Mouse (Mus musculus): ENCODE measurements around the gene Wnt10b. TPM values are rescaled to one million over a fixed set of nuclear protein-coding genes. Genes with fewer than 3 reads are reported as not detected.
A peak's percentile ranks its signal among the peaks of the same experiment; 100 is the strongest.

The Wnt10b gene
- polyA plus RNA-seq, 1 experiment from 2014 or later = not detected

DNA sequence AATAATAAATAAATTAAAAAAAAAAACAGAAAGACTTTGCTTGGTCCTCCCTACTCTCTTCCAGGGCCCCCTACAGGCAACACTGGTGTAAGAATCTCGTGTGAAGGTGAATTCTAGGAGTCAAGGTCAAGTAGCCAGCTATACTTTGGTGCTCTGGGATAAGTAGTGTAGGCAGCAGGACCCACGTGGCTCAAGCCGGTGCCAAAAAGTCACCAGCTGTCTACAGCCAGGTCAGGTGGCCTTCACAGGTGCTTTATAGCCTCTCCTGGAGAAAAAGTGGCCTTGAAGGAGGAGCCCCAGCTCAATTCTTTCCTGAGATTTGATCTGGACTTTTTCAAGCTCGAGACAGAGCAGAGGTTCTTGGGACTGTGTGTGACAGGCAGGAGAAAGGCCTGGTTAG is 51.9 kb downstream of the Wnt10b start:
- Histone ChIP-seq H3K9ac (ENCODE audit: low read depth, low read length) (no peak overlapping the region), H3K4me3 (ENCODE audit: low read depth, low read length) (no peak overlapping the region), H3K27ac (ENCODE audit: low read depth, low read length) (no peak overlapping the region), H3K36me3 (ENCODE audit: control insufficient read depth, insufficient read depth, low read length) (no peaks in the 10 kb centered on the region), H3K27me3 (ENCODE audit: control insufficient read depth, insufficient read depth, low read length) (peaks cover 13% of the 10 kb centered on the region), H3K9me3 (replicated peaks; ENCODE audit: control insufficient read depth, low read length) (no peaks in the 10 kb centered on the region), H3K4me1 (ENCODE audit: control insufficient read depth, insufficient read depth, low read length) (peaks cover 7% of the 10 kb centered on the region), H3K4me2 (no peak overlapping the region)
- 71% methylated on average over 4 of the region's 4 CpGs for WGBS (ENCODE audit: insufficient replicate concordance)
- ATAC-seq (replicated peaks; ENCODE audit: insufficient number of reproducible peaks, low FRiP score, low TSS enrichment) = no peak

DNA sequence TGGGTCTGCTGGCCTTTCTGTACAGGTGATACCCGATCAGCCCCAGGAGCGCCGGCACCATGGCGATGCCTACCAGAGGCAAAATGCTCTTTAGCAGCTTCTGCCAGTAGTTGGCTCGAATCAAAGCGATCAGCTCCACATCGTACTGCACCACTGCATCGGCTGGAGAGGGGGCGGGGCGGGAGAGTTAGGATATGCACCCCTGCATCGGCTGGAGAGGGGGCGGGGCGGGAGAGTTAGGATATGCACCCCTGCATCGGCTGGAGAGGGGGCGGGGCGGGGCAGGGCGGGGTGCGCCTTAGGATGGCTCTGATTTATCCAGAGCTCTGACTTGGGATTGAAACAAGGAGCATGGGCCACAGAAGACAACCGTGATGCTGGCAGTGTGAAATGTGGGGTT is 53.5 kb downstream of the Wnt10b start:
- H3K36me3 ChIP-seq (ENCODE audit: control insufficient read depth, insufficient read depth, low read length) = no peaks in the 10 kb centered on the region
- H3K9me3 ChIP-seq (replicated peaks; ENCODE audit: control insufficient read depth, low read length) = no peaks in the 10 kb centered on the region
- 24% methylated on average over 19 of the region's 19 CpGs for WGBS (ENCODE audit: insufficient replicate concordance)
- peaks cover 7% of the 10 kb centered on the region for H3K4me1 ChIP-seq (ENCODE audit: control insufficient read depth, insufficient read depth, low read length)
- H3K27me3 ChIP-seq (ENCODE audit: control insufficient read depth, insufficient read depth, low read length) = peaks cover 10% of the 10 kb centered on the region
- H3K4me3 ChIP-seq (ENCODE audit: low read depth, low read length) = no peak overlapping the region
- peak overlapping the region; percentile 14; the same call in 1 of the 2 replicates for H3K4me2 ChIP-seq
- no peak overlapping the region for H3K27ac ChIP-seq (ENCODE audit: low read depth, low read length)
- H3K9ac ChIP-seq (ENCODE audit: low read depth, low read length) = no peak overlapping the region
- ATAC-seq (replicated peaks; ENCODE audit: insufficient number of reproducible peaks, low FRiP score, low TSS enrichment) = no peak

DNA sequence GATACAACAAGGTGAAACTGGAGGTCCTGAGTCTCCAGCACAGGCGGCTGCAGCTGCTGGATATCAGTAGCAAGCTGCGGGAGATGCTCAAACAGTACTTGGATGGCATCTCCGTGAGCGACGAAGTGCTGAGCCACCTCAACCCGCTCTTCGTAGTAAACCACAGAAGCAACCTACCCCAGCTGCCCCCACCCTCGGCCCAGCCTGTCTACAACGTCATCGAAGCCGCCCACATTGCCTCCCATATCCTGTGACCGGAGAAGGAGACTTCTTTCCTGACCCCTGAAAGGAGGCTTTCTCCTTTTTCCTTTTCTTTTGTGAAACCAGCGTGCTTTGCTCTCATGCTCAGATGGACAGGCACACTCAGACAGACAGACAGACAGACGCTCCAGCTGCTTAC is 55.1 kb downstream of the Wnt10b start:
- 41% methylated on average over 14 of the region's 14 CpGs for WGBS (ENCODE audit: insufficient replicate concordance)
- H3K4me3 ChIP-seq (ENCODE audit: low read depth, low read length) = no peak overlapping the region
- H3K9ac ChIP-seq (ENCODE audit: low read depth, low read length) = no peak overlapping the region
- no peak for ATAC-seq (replicated peaks; ENCODE audit: insufficient number of reproducible peaks, low FRiP score, low TSS enrichment)
- H3K27me3 ChIP-seq (ENCODE audit: control insufficient read depth, insufficient read depth, low read length) = peaks cover 10% of the 10 kb centered on the region
- no peak overlapping the region for H3K27ac ChIP-seq (ENCODE audit: low read depth, low read length)
- peak overlapping the region; percentile 23 for H3K4me2 ChIP-seq
- no peaks in the 10 kb centered on the region for H3K36me3 ChIP-seq (ENCODE audit: control insufficient read depth, insufficient read depth, low read length)
- H3K9me3 ChIP-seq (replicated peaks; ENCODE audit: control insufficient read depth, low read length) = no peaks in the 10 kb centered on the region
- H3K4me1 ChIP-seq (ENCODE audit: control insufficient read depth, insufficient read depth, low read length) = peaks cover 5% of the 10 kb centered on the region

DNA sequence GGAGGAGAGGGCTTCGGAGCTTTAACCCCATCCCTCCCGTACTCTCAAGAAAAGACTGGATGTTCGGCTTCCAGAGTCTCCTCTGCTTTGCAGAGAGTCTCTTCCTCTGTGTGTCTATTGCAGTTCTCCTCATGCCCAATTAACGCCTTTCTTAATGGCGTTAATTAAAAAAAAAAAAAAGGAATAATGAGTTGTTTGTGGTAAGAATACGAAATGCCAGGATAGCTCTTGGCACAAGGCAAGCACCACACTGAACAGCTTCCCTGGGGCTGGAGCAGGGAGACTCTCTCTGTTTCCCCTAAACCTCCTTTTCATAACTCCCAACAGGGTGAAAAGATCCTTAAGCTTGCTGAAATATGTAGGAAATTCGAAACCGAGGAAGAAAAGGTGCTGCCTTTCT is 55.8 kb downstream of the Wnt10b start:
- Histone ChIP-seq H3K4me1 (ENCODE audit: control insufficient read depth, insufficient read depth, low read length) (peaks cover 5% of the 10 kb centered on the region), H3K27me3 (ENCODE audit: control insufficient read depth, insufficient read depth, low read length) (peaks cover 10% of the 10 kb centered on the region), H3K9ac (ENCODE audit: low read depth, low read length) (no peak overlapping the region), H3K36me3 (ENCODE audit: control insufficient read depth, insufficient read depth, low read length) (no peaks in the 10 kb centered on the region), H3K4me2 (no peak overlapping the region), H3K27ac (ENCODE audit: low read depth, low read length) (no peak overlapping the region), H3K9me3 (replicated peaks; ENCODE audit: control insufficient read depth, low read length) (no peaks in the 10 kb centered on the region), H3K4me3 (ENCODE audit: low read depth, low read length) (no peak overlapping the region)
- WGBS (ENCODE audit: insufficient replicate concordance) = 74% methylated on average over 8 of the region's 8 CpGs
- ATAC-seq (replicated peaks; ENCODE audit: insufficient number of reproducible peaks, low FRiP score, low TSS enrichment) = no peak

Other genes with a start within 250 kb of the Wnt10b start
- 75.9 and 77.5 TPM in 2 replicates for gene Kansl2, start 243.9 kb downstream of the Wnt10b start, polyA plus RNA-seq (2014; fragmentation: Nextera tagmentation; extraction: Ambion mirVana)
- 38.1 and 42.3 TPM in 2 replicates for gene Ccnt1, start 207.2 kb downstream of the Wnt10b start, polyA plus RNA-seq (2014; fragmentation: Nextera tagmentation; extraction: Ambion mirVana)
- 0.73 and 1.0 TPM in 2 replicates for gene 4930415O20Rik, start 207.1 kb downstream of the Wnt10b start, polyA plus RNA-seq (2014; fragmentation: Nextera tagmentation; extraction: Ambion mirVana)
- 24.5 and 34.8 TPM in 2 replicates for gene Adcy6, start 168.1 kb downstream of the Wnt10b start, polyA plus RNA-seq (2014; fragmentation: Nextera tagmentation; extraction: Ambion mirVana)
- gene Cacnb3, start 147.3 kb downstream of the Wnt10b start, polyA plus RNA-seq (2014; fragmentation: Nextera tagmentation; extraction: Ambion mirVana) = 9.8 and 9.9 TPM in 2 replicates
- 11.2 and 19.6 TPM in 2 replicates for gene Ddx23, start 115.3 kb downstream of the Wnt10b start, polyA plus RNA-seq (2014; fragmentation: Nextera tagmentation; extraction: Ambion mirVana)
- gene Rnd1, start 100.7 kb downstream of the Wnt10b start, polyA plus RNA-seq (2014; fragmentation: Nextera tagmentation; extraction: Ambion mirVana) = 1.2 and 1.6 TPM in 2 replicates
- 0.23 and 0.37 TPM in 2 replicates for gene Ccdc65, start 69.9 kb downstream of the Wnt10b start, polyA plus RNA-seq (2014; fragmentation: Nextera tagmentation; extraction: Ambion mirVana)
- 20.4 and 21.1 TPM in 2 replicates for gene Fkbp11, start 50.0 kb downstream of the Wnt10b start, polyA plus RNA-seq (2014; fragmentation: Nextera tagmentation; extraction: Ambion mirVana)
- 22.8 and 30.7 TPM in 2 replicates for gene Arf3, start 14.9 kb downstream of the Wnt10b start, polyA plus RNA-seq (2014; fragmentation: Nextera tagmentation; extraction: Ambion mirVana)
- gene Wnt1, start 11.7 kb upstream of the Wnt10b start, polyA plus RNA-seq (2014; fragmentation: Nextera tagmentation; extraction: Ambion mirVana) = not detected in 2 replicates
- 0.11 and 0.25 TPM in 2 replicates for gene Ddn, start 31.3 kb upstream of the Wnt10b start, polyA plus RNA-seq (2014; fragmentation: Nextera tagmentation; extraction: Ambion mirVana)
- gene Prkag1, start 53.4 kb upstream of the Wnt10b start, polyA plus RNA-seq (2014; fragmentation: Nextera tagmentation; extraction: Ambion mirVana) = 72.1 and 74.7 TPM in 2 replicates
- gene Kmt2d, start 93.1 kb upstream of the Wnt10b start, polyA plus RNA-seq (2014; fragmentation: Nextera tagmentation; extraction: Ambion mirVana) = 12.7 and 16.1 TPM in 2 replicates
- gene Rhebl1, start 116.4 kb upstream of the Wnt10b start, polyA plus RNA-seq (2014; fragmentation: Nextera tagmentation; extraction: Ambion mirVana) = 6.5 and 8.8 TPM in 2 replicates
- gene Dhh, start 120.4 kb upstream of the Wnt10b start, polyA plus RNA-seq (2014; fragmentation: Nextera tagmentation; extraction: Ambion mirVana) = 2.5 and 5.0 TPM in 2 replicates
- 4.0 and 5.7 TPM in 2 replicates for gene Lmbr1l, start 140.1 kb upstream of the Wnt10b start, polyA plus RNA-seq (2014; fragmentation: Nextera tagmentation; extraction: Ambion mirVana)
- gene Tuba1b, start 156.4 kb upstream of the Wnt10b start, polyA plus RNA-seq (2014; fragmentation: Nextera tagmentation; extraction: Ambion mirVana) = 1,819 and 1,826 TPM in 2 replicates
- gene Gm49450, start 175.4 kb upstream of the Wnt10b start, polyA plus RNA-seq (2014; fragmentation: Nextera tagmentation; extraction: Ambion mirVana) = not detected in 2 replicates
- 1,237 and 1,376 TPM in 2 replicates for gene Tuba1a, start 175.6 kb upstream of the Wnt10b start, polyA plus RNA-seq (2014; fragmentation: Nextera tagmentation; extraction: Ambion mirVana)

Data from heart, embryonic 11.5 days (tissue).